Mouse (Mus musculus) CH12.LX (cell line): ENCODE measurements around the gene Ggcx. TPM values are rescaled to one million over a fixed set of nuclear protein-coding genes. Genes with fewer than 3 reads are reported as not detected.

Experiments
- DNase-seq: peaks from one replicate; pipeline ENCODE4 v3.0.0-alpha.2; 2013; ENCODE audit errors: extremely low read depth
- H3K27ac ChIP-seq: 2 replicates; pipeline ENCODE4 v1.5.1; 2012; ENCODE audit warnings: low read depth, mild to moderate bottlenecking, control low read depth, moderate library complexity; ENCODE audit not compliant: insufficient read depth
- H3K27me3 ChIP-seq: replicated peaks from 2 replicates; pipeline ENCODE3; 2012; ENCODE audit warnings: inconsistent platforms
- H3K36me3 ChIP-seq, 2 experiments: replicated peaks in 1 of 2; 2 replicates each; pipeline versions ENCODE3 to v1.6.1; 2012; ENCODE audit warnings: inconsistent platforms in 1 of 2, low read length in 1 of 2, mild to moderate bottlenecking in 1 of 2, mixed read lengths in 1 of 2, moderate library complexity in 1 of 2; ENCODE audit not compliant: control insufficient read depth in 1 of 2, insufficient read depth in 1 of 2
- H3K4me1 ChIP-seq, 2 experiments: 2 replicates each; pipeline ENCODE4 v1.6.1; 2012; ENCODE audit warnings: inconsistent platforms in 1 of 2, moderate library complexity in 1 of 2; ENCODE audit not compliant: insufficient read depth in 2 of 2, control insufficient read depth in 1 of 2
- H3K4me2 ChIP-seq: 2 replicates; pipeline ENCODE4 v1.6.1; 2012; ENCODE audit warnings: low read depth, mild to moderate bottlenecking, control low read depth; ENCODE audit not compliant: poor library complexity, insufficient read depth, severe bottlenecking
- H3K4me3 ChIP-seq, 3 experiments: fragments of 150-350 bp in 1 of 3; sonication (generic) in 1 of 3; replicated peaks in 1 of 3; 2 replicates each; pipeline versions ENCODE3 to v1.5.1; 2011 to 2012; ENCODE audit warnings: low read depth in 2 of 3, low read length in 2 of 3, mild to moderate bottlenecking in 2 of 3, moderate library complexity in 2 of 3, control low read depth in 1 of 3, improper control_type of control experiment in 1 of 3, inconsistent platforms in 1 of 3, mixed read lengths in 1 of 3; ENCODE audit not compliant: poor library complexity in 1 of 3
- H3K79me2 ChIP-seq: replicated peaks from 2 replicates; pipeline ENCODE4 v1.6.1; 2012; ENCODE audit warnings: mild to moderate bottlenecking, moderate library complexity; ENCODE audit not compliant: control insufficient read depth, poor library complexity, insufficient read depth, severe bottlenecking; ENCODE audit errors: extremely low read depth
- H3K9ac ChIP-seq: 2 replicates; pipeline ENCODE4 v1.6.1; 2012; ENCODE audit warnings: low read depth, mild to moderate bottlenecking, control low read depth, moderate library complexity; ENCODE audit not compliant: insufficient read depth
- H3K9me3 ChIP-seq: replicated peaks from 2 replicates; pipeline ENCODE3; 2012; ENCODE audit warnings: low read length, inconsistent platforms, mixed read lengths
- CHD1 ChIP-seq: IDR thresholded peaks from 2 replicates; pipeline ENCODE4 v1.6.1; 2012; ENCODE audit warnings: low read depth, low read length, improper control_type of control experiment, inconsistent platforms
- E2F4 ChIP-seq: IDR thresholded peaks from 2 replicates; pipeline ENCODE4 v1.6.1; 2011; ENCODE audit warnings: low read depth, low read length, improper control_type of control experiment; ENCODE audit not compliant: insufficient replicate concordance
- ETS1 ChIP-seq: conservative IDR thresholded peaks from 2 replicates; pipeline ENCODE4 v1.6.1; 2012; ENCODE audit warnings: low read depth, mild to moderate bottlenecking, inconsistent platforms, low read length, improper control_type of control experiment, moderate library complexity
- GABPA ChIP-seq: IDR thresholded peaks from 2 replicates; pipeline ENCODE4 v1.6.1; 2012; ENCODE audit warnings: low read depth, low read length, improper control_type of control experiment, inconsistent platforms; ENCODE audit not compliant: insufficient replicate concordance
- HCFC1 ChIP-seq: IDR thresholded peaks from 2 replicates; pipeline ENCODE4 v1.6.1; 2012; ENCODE audit warnings: low read depth, mild to moderate bottlenecking, inconsistent platforms, low read length, improper control_type of control experiment
- JUN ChIP-seq: IDR thresholded peaks from 2 replicates; pipeline ENCODE4 v1.6.1; 2011; ENCODE audit warnings: low read depth, mild to moderate bottlenecking, low read length, improper control_type of control experiment, moderate library complexity; ENCODE audit not compliant: insufficient read depth
- KAT2A ChIP-seq: IDR thresholded peaks from 2 replicates; pipeline ENCODE4 v1.6.1; 2012; ENCODE audit warnings: low read length, improper control_type of control experiment, inconsistent platforms; ENCODE audit not compliant: insufficient replicate concordance
- MAFK ChIP-seq: IDR thresholded peaks from 2 replicates; pipeline ENCODE4 v1.6.1; 2011; ENCODE audit warnings: low read length, improper control_type of control experiment; ENCODE audit not compliant: insufficient replicate concordance
- MAX ChIP-seq: IDR thresholded peaks from 2 replicates; pipeline ENCODE4 v1.6.1; 2011; ENCODE audit warnings: low read length, improper control_type of control experiment
- MAZ ChIP-seq: IDR thresholded peaks from 2 replicates; pipeline ENCODE4 v1.6.1; 2012; ENCODE audit warnings: low read depth, mild to moderate bottlenecking, inconsistent platforms, low read length, improper control_type of control experiment, moderate library complexity
- MEF2A ChIP-seq: IDR thresholded peaks from 2 replicates; pipeline ENCODE4 v1.6.1; 2014; ENCODE audit warnings: low read depth, mild to moderate bottlenecking, inconsistent platforms, low read length, improper control_type of control experiment, borderline replicate concordance
- MXI1 ChIP-seq: IDR thresholded peaks from 2 replicates; pipeline ENCODE4 v1.6.1; 2011; ENCODE audit warnings: mild to moderate bottlenecking, low read depth, low read length, improper control_type of control experiment
- MYC ChIP-seq: IDR thresholded peaks from 2 replicates; pipeline ENCODE4 v1.6.1; 2011; ENCODE audit warnings: low read depth, mild to moderate bottlenecking, improper control_type of control experiment, low read length
- NRF1 ChIP-seq: IDR thresholded peaks from 2 replicates; pipeline ENCODE4 v1.6.1; 2014; ENCODE audit warnings: low read depth, mild to moderate bottlenecking, inconsistent platforms, low read length, improper control_type of control experiment, moderate library complexity
- PAX5 ChIP-seq: IDR thresholded peaks from 2 replicates; pipeline ENCODE4 v1.6.1; 2012; ENCODE audit warnings: low read length, inconsistent platforms, mixed read lengths
- POLR2AphosphoS2 ChIP-seq: IDR thresholded peaks from 2 replicates; pipeline ENCODE4 v1.6.1; 2011; ENCODE audit warnings: low read depth, low read length, improper control_type of control experiment
- RAD21 ChIP-seq: IDR thresholded peaks from 2 replicates; pipeline ENCODE4 v1.6.1; 2011; ENCODE audit warnings: low read depth, mild to moderate bottlenecking, low read length, improper control_type of control experiment, moderate library complexity
- RCOR1 ChIP-seq: conservative IDR thresholded peaks from 2 replicates; pipeline ENCODE4 v1.6.1; 2012; ENCODE audit warnings: low read depth, mild to moderate bottlenecking, inconsistent platforms, low read length, improper control_type of control experiment
- SIN3A ChIP-seq: IDR thresholded peaks from 2 replicates; pipeline ENCODE4 v1.6.1; 2012; ENCODE audit warnings: low read length, improper control_type of control experiment, inconsistent platforms
- SMC3 ChIP-seq: IDR thresholded peaks from 2 replicates; pipeline ENCODE4 v1.6.1; 2011; ENCODE audit warnings: low read depth, low read length, improper control_type of control experiment
- TBP ChIP-seq: conservative IDR thresholded peaks from 2 replicates; pipeline ENCODE4 v1.6.1; 2011; ENCODE audit warnings: low read depth, low read length, improper control_type of control experiment
- UBTF ChIP-seq: IDR thresholded peaks from 2 replicates; pipeline ENCODE4 v1.6.1; 2012; ENCODE audit warnings: low read depth, mild to moderate bottlenecking, inconsistent platforms, low read length, improper control_type of control experiment, moderate library complexity
- USF1 ChIP-seq: IDR thresholded peaks from 2 replicates; pipeline ENCODE4 v1.6.1; 2014; ENCODE audit warnings: low read depth, mild to moderate bottlenecking, inconsistent platforms, low read length, improper control_type of control experiment
- USF2 ChIP-seq: conservative IDR thresholded peaks from 2 replicates; pipeline ENCODE4 v1.6.1; 2011; ENCODE audit warnings: low read depth, low read length, improper control_type of control experiment
- ZC3H11A ChIP-seq: IDR thresholded peaks from 2 replicates; pipeline ENCODE4 v1.6.1; 2012; ENCODE audit warnings: low read depth, mild to moderate bottlenecking, inconsistent platforms, low read length, improper control_type of control experiment
- ZMIZ1 ChIP-seq: IDR thresholded peaks from 2 replicates; pipeline ENCODE4 v1.6.1; 2012; ENCODE audit warnings: low read depth, mild to moderate bottlenecking, inconsistent platforms, low read length, improper control_type of control experiment
- ZNF384 ChIP-seq: IDR thresholded peaks from 2 replicates; pipeline ENCODE4 v1.6.1; 2012; ENCODE audit warnings: low read depth, low read length, improper control_type of control experiment, inconsistent platforms
- dilution Hi-C: fragments of 300-500 bp; cut with MboI; formaldehyde crosslinking; loops from 2 replicates; pipeline ENCODE4 v1.14.3; 2020; ENCODE audit warnings: low sequenced_read_pairs; ENCODE audit not compliant: extremely low pct_unique_long_range_greater_than_20kb, extremely low pct_ligation_motif_present
- in situ Hi-C: fragments of 300-500 bp; cut with MboI; formaldehyde crosslinking; loops from 3 replicates; pipeline ENCODE4 v1.14.3; 2019; ENCODE audit warnings: low sequenced_read_pairs, low pct_ligation_motif_present, low pct_unique_long_range_greater_than_20kb, mixed read lengths
- polyA plus RNA-seq: library from polyadenylated mRNA; unstranded; fragments of >175 nt; gene quantifications from 2 replicates; pipeline ENCODE4 v1.2.1, GENCODE M21; 2012; ENCODE audit warnings: low read depth; ENCODE audit not compliant: insufficient read length
- total RNA-seq, 2 experiments: library from RNA; depleted of rRNA; stranded (reverse); fragments of 300-350 nt in 1 of 2; fragments of >200 nt in 1 of 2; gene quantifications; 2 replicates each; pipeline ENCODE4 v1.2.3; 2012 to 2014

Gene Ggcx
- total and polyA plus RNA-seq, 3 experiments = 5.2 to 7.8 (median 6.7) TPM

GRCm38 (mm10) chr6:72438226-72438625 lies 24.1 kb downstream of the Ggcx start:
- no peaks in the 10 kb centered on the region for H3K27me3 ChIP-seq
- no peak overlapping the region for H3K27ac ChIP-seq
- H3K4me1 ChIP-seq = peaks cover 5 to 51% of the 10 kb centered on the region in 2 experiments
- peaks cover 43% of the 10 kb centered on the region for H3K79me2 ChIP-seq
- peak overlapping the region; percentile 97 for H3K4me2 ChIP-seq
- peak overlapping the region; percentile 80 to 98 (median 98) for H3K4me3 ChIP-seq
- H3K9me3 ChIP-seq = no peaks in the 10 kb centered on the region
- TF ChIP-seq POLR2AphosphoS2 (no peak), E2F4 (no peak), MEF2A (no peak), MXI1 (no peak), USF1 (no peak), ZC3H11A (no peak), SMC3 (no peak), TBP (no peak), JUN (no peak), NRF1 (no peak), CHD1 (no peak), KAT2A (no peak), RCOR1 (no peak), ZNF384 (no peak), HCFC1 (no peak), PAX5 (no peak)
- H3K36me3 ChIP-seq = peaks cover 31 to 45% of the 10 kb centered on the region in 2 experiments
- dilution Hi-C loops (no loop called here), in situ Hi-C loops (no loop called here)
- DNase-seq = peak; percentile 51
- H3K9ac ChIP-seq = peak overlapping the region; percentile 98

DNA sequence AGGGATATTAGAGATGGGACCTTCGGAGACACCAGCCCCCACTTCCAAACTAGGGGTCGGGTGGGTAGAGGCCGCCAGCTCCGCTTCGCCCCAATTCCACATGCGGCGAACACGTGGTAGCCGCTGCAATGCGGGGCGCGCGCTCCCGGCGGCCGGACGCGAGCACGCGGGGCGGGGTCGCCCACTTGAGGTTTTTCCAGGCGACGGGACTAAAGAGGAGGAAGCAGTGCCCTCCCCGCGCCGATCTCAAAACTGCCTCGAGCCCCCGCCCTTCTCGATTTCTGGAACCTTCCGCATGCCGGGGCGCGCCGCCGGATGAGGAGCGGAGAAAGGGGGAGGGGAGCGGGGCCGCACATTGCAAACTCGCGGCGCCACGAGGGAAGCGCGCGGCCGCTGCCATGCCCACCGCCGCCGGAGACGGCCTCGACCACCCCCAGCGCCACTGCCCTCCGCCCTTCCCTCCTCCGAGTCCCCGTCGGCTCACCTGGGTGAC lies 24.8 kb downstream of the Ggcx start:
- H3K36me3 ChIP-seq = peaks cover 24 to 40% of the 10 kb centered on the region in 2 experiments
- no peaks in the 10 kb centered on the region for H3K9me3 ChIP-seq
- TF ChIP-seq MXI1 = peak; percentile 99
- TF ChIP-seq MAX = peak; percentile 96
- no peak for TF ChIP-seq RCOR1
- TF ChIP-seq GABPA = no peak
- TF ChIP-seq MAFK = no peak
- TF ChIP-seq ZMIZ1 = no peak
- TF ChIP-seq POLR2AphosphoS2 = peak; percentile 77; the same call in 1 of the 2 replicates
- TF ChIP-seq UBTF = peak; percentile 78; the same call in 1 of the 2 replicates
- TF ChIP-seq SIN3A = peak; percentile 89; the same call in 1 of the 2 replicates
- TF ChIP-seq MAZ = peak; percentile 95; the same call in 1 of the 2 replicates
- no peak for TF ChIP-seq ETS1
- no peak for TF ChIP-seq ZNF384
- TF ChIP-seq RAD21 = no peak
- no peak for TF ChIP-seq USF1
- TF ChIP-seq CHD1 = peak; percentile 62; the same call in 1 of the 2 replicates
- TF ChIP-seq USF2 = no peak
- TF ChIP-seq MYC = peak; percentile 96; the same call in 1 of the 2 replicates
- peak; percentile 47; the same call in 1 of the 2 replicates for TF ChIP-seq HCFC1
- no peak for TF ChIP-seq E2F4
- TF ChIP-seq, all 38 proteins: peak for 9
- Histone ChIP-seq H3K79me2 (peaks cover 43% of the 10 kb centered on the region), H3K4me2 (peak overlapping the region; percentile 97; the same call in 1 of the 2 replicates), H3K27ac (peak overlapping the region; percentile 95), H3K9ac (peak overlapping the region; percentile 98), H3K4me3 (peak overlapping the region; percentile 80 to 98 (median 98)), H3K27me3 (no peaks in the 10 kb centered on the region), H3K4me1 (peaks cover 5 to 46% of the 10 kb centered on the region in 2 experiments)
- peak; percentile 81 for DNase-seq
- in situ Hi-C loops (no loop called here), dilution Hi-C loops (no loop called here)
